Mouse (Mus musculus) midbrain, embryonic 15.5 days (tissue): ENCODE data around the gene Taok3. TPM values are rescaled to one million over a fixed set of nuclear protein-coding genes. Genes with fewer than 3 reads are reported as not detected.

Experiments
- ATAC-seq: fragments of 200-750 bp; cut with Nextera tagmentation; replicated peaks from 2 replicates; pipeline ENCODE4 v1.8.0; 2017; ENCODE audit warnings: moderate TSS enrichment
- H3K27ac ChIP-seq: fragments of 300-500 bp; sonication (generic); 2 replicates; pipeline ENCODE4 v1.5.1; 2015; ENCODE audit warnings: mild to moderate bottlenecking, inconsistent platforms
- H3K27me3 ChIP-seq: fragments of 300-500 bp; sonication (generic); replicated peaks from 2 replicates; pipeline ENCODE4 v1.6.1; 2015; ENCODE audit warnings: inconsistent platforms
- H3K36me3 ChIP-seq: fragments of 300-500 bp; sonication (generic); replicated peaks from 2 replicates; pipeline ENCODE4 v1.6.1; 2015; ENCODE audit warnings: inconsistent platforms
- H3K4me1 ChIP-seq: fragments of 300-500 bp; sonication (generic); 2 replicates; pipeline ENCODE4 v1.6.1; 2015; ENCODE audit warnings: inconsistent platforms
- H3K4me2 ChIP-seq: fragments of 300-500 bp; sonication (generic); 2 replicates; pipeline ENCODE4 v1.6.1; 2015; ENCODE audit warnings: inconsistent platforms, mild to moderate bottlenecking, moderate library complexity
- H3K4me3 ChIP-seq: fragments of 300-500 bp; sonication (generic); 2 replicates; pipeline ENCODE4 v1.5.1; 2015; ENCODE audit warnings: mild to moderate bottlenecking, inconsistent platforms
- H3K9ac ChIP-seq: fragments of 300-500 bp; sonication (generic); 2 replicates; pipeline ENCODE4 v1.6.1; 2015; ENCODE audit warnings: mild to moderate bottlenecking, inconsistent platforms
- H3K9me3 ChIP-seq: fragments of 300-500 bp; sonication (generic); 2 replicates; pipeline ENCODE4 v1.6.1; 2016; ENCODE audit warnings: inconsistent platforms
- WGBS: fragments of 180-500 bp; shearing (Covaris S2); methylation state at CpG from one replicate; pipeline ENCODE4 v1.1.7; 2015; ENCODE audit warnings: mixed read lengths; 5-methylcytosine and 5-hydroxymethylcytosine counted together
- polyA plus RNA-seq: library from polyadenylated mRNA; unstranded; fragments of >200 nt; fragmentation: Nextera tagmentation; extraction: Ambion mirVana; gene quantifications from 2 replicates; pipeline ENCODE4 v1.2.1, GENCODE M21; 2015

Taok3 gene
- polyA plus RNA-seq, 1 experiment from 2014 or later, result 59.2 TPM

GRCm38 (mm10) chr5:117135869-117136268 is 15.9 kb downstream of the Taok3 start:
- Histone ChIP-seq H3K9ac (no peak overlapping the region), H3K27ac (no peak overlapping the region), H3K4me3 (no peak overlapping the region), H3K9me3 (no peaks in the 10 kb centered on the region), H3K36me3 (no peaks in the 10 kb centered on the region), H3K4me1 (peaks cover 11% of the 10 kb centered on the region; the same call in 1 of the 2 replicates), H3K4me2 (no peak overlapping the region), H3K27me3 (no peaks in the 10 kb centered on the region)
- ATAC-seq, result no peak
- 38% methylated on average over 9 of the region's 9 CpGs for WGBS

- Histone ChIP-seq H3K36me3 (no peaks in the 10 kb centered on the region), H3K4me2 (no peak overlapping the region), H3K9me3 (no peaks in the 10 kb centered on the region), H3K4me1 (peaks cover 11% of the 10 kb centered on the region; the same call in 1 of the 2 replicates), H3K27ac (no peak overlapping the region), H3K27me3 (no peaks in the 10 kb centered on the region), H3K4me3 (no peak overlapping the region), H3K9ac (no peak overlapping the region)
- WGBS, result 95% methylated on average over 5 of the region's 5 CpGs
- no peak for ATAC-seq
These were observed 16.6 kb downstream of the Taok3 start for GRCm38 (mm10) chr5:117136570-117136969.

GRCm38 (mm10) chr5:117137011-117137410 is 17.1 kb downstream of the Taok3 start:
- Histone ChIP-seq H3K9ac (no peak overlapping the region), H3K9me3 (no peaks in the 10 kb centered on the region), H3K27me3 (no peaks in the 10 kb centered on the region), H3K4me3 (no peak overlapping the region), H3K4me2 (no peak overlapping the region), H3K27ac (no peak overlapping the region), H3K4me1 (peaks cover 11% of the 10 kb centered on the region; the same call in 1 of the 2 replicates), H3K36me3 (no peaks in the 10 kb centered on the region)
- no peak for ATAC-seq
- WGBS, result 80% methylated on average over 10 of the region's 10 CpGs

GRCm38 (mm10) chr5:117137594-117137993 is 17.7 kb downstream of the Taok3 start:
- no peak for ATAC-seq
- WGBS, result 82% methylated on average over 8 of the region's 8 CpGs
- no peak overlapping the region for H3K4me2 ChIP-seq

GRCm38 (mm10) chr5:117138295-117138988 is 18.5 kb downstream of the Taok3 start:
- Histone ChIP-seq H3K36me3 (no peaks in the 10 kb centered on the region), H3K9ac (no peak overlapping the region), H3K27me3 (no peaks in the 10 kb centered on the region), H3K4me1 (peaks cover 11% of the 10 kb centered on the region; the same call in 1 of the 2 replicates), H3K4me3 (no peak overlapping the region), H3K4me2 (no peak overlapping the region), H3K27ac (no peak overlapping the region), H3K9me3 (no peaks in the 10 kb centered on the region)
- no peak for ATAC-seq
- WGBS, result 82% methylated on average over 11 of the region's 11 CpGs

More at GRCm38 (mm10) chr5:117137594-117137993, 17.7 kb downstream of the Taok3 start:
- Histone ChIP-seq H3K4me1 (peaks cover 11% of the 10 kb centered on the region; the same call in 1 of the 2 replicates), H3K27me3 (no peaks in the 10 kb centered on the region), H3K9me3 (no peaks in the 10 kb centered on the region), H3K36me3 (no peaks in the 10 kb centered on the region), H3K4me3 (no peak overlapping the region), H3K27ac (no peak overlapping the region), H3K9ac (no peak overlapping the region)

- WGBS, result 74% methylated on average over 8 of the region's 8 CpGs
- Histone ChIP-seq H3K9me3 (no peaks in the 10 kb centered on the region), H3K4me1 (peaks cover 11% of the 10 kb centered on the region; the same call in 1 of the 2 replicates), H3K36me3 (no peaks in the 10 kb centered on the region), H3K27ac (no peak overlapping the region), H3K4me3 (no peak overlapping the region), H3K27me3 (no peaks in the 10 kb centered on the region), H3K4me2 (no peak overlapping the region), H3K9ac (no peak overlapping the region)
- no peak for ATAC-seq
These were observed 19.9 kb downstream of the Taok3 start for GRCm38 (mm10) chr5:117139822-117140221.

GRCm38 (mm10) chr5:117140374-117140773 is 20.4 kb downstream of the Taok3 start:
- Histone ChIP-seq H3K9ac (no peak overlapping the region), H3K36me3 (no peaks in the 10 kb centered on the region), H3K4me1 (peaks cover 7% of the 10 kb centered on the region; the same call in 1 of the 2 replicates), H3K4me2 (no peak overlapping the region), H3K9me3 (no peaks in the 10 kb centered on the region), H3K4me3 (no peak overlapping the region), H3K27ac (no peak overlapping the region), H3K27me3 (no peaks in the 10 kb centered on the region)
- no peak for ATAC-seq
- 72% methylated on average over 7 of the region's 7 CpGs for WGBS

GRCm38 (mm10) chr5:117143721-117144135 is 23.8 kb downstream of the Taok3 start:
- WGBS, result 63% methylated on average over 9 of the region's 9 CpGs

GRCm38 (mm10) chr5:117146165-117146564 is 26.2 kb downstream of the Taok3 start:
- H3K4me1 ChIP-seq, result no peaks in the 10 kb centered on the region
- no peak overlapping the region for H3K9ac ChIP-seq
- H3K36me3 ChIP-seq, result no peaks in the 10 kb centered on the region
- ATAC-seq, result no peak
- no peak overlapping the region for H3K27ac ChIP-seq
- no peaks in the 10 kb centered on the region for H3K9me3 ChIP-seq
- no peak overlapping the region for H3K4me3 ChIP-seq
- no peak overlapping the region for H3K4me2 ChIP-seq
- H3K27me3 ChIP-seq, result no peaks in the 10 kb centered on the region

More at GRCm38 (mm10) chr5:117143721-117144135, 23.8 kb downstream of the Taok3 start:
- Histone ChIP-seq H3K27me3 (no peaks in the 10 kb centered on the region), H3K9ac (no peak overlapping the region), H3K27ac (no peak overlapping the region), H3K4me3 (no peak overlapping the region), H3K9me3 (no peaks in the 10 kb centered on the region), H3K4me2 (no peak overlapping the region), H3K36me3 (no peaks in the 10 kb centered on the region), H3K4me1 (no peaks in the 10 kb centered on the region)
- no peak for ATAC-seq

GRCm38 (mm10) chr5:117147187-117148095 is 27.5 kb downstream of the Taok3 start:
- no peaks in the 10 kb centered on the region for H3K9me3 ChIP-seq
- no peaks in the 10 kb centered on the region for H3K27me3 ChIP-seq
- no peaks in the 10 kb centered on the region for H3K36me3 ChIP-seq
- 94% methylated on average over 16 of the region's 16 CpGs for WGBS
- no peak overlapping the region for H3K4me2 ChIP-seq
- no peak for ATAC-seq
- no peaks in the 10 kb centered on the region for H3K4me1 ChIP-seq
- no peak overlapping the region for H3K9ac ChIP-seq
- H3K4me3 ChIP-seq, result no peak overlapping the region
- H3K27ac ChIP-seq, result no peak overlapping the region

- 83% methylated on average over 16 of the region's 16 CpGs for whole genome bisulfite sequencing
- Histone ChIP-seq H3K9me3 (no peaks in the 10 kb centered on the region), H3K27me3 (no peaks in the 10 kb centered on the region)
These were observed 29.4 kb downstream of the Taok3 start for GRCm38 (mm10) chr5:117149054-117149942.

GRCm38 (mm10) chr5:117150068-117150467 is 30.1 kb downstream of the Taok3 start:
- WGBS, result 89% methylated on average over 5 of the region's 5 CpGs
- Histone ChIP-seq H3K4me1 (no peaks in the 10 kb centered on the region), H3K27me3 (no peaks in the 10 kb centered on the region), H3K9ac (no peak overlapping the region), H3K4me2 (no peak overlapping the region), H3K9me3 (no peaks in the 10 kb centered on the region), H3K27ac (no peak overlapping the region), H3K36me3 (no peaks in the 10 kb centered on the region), H3K4me3 (no peak overlapping the region)
- no peak for ATAC-seq

More at GRCm38 (mm10) chr5:117149054-117149942, 29.4 kb downstream of the Taok3 start:
- H3K9ac ChIP-seq, result no peak overlapping the region
- ATAC-seq, result no peak
- no peak overlapping the region for H3K4me2 ChIP-seq
- no peaks in the 10 kb centered on the region for H3K4me1 ChIP-seq
- no peak overlapping the region for H3K4me3 ChIP-seq
- no peak overlapping the region for H3K27ac ChIP-seq
- H3K36me3 ChIP-seq, result no peaks in the 10 kb centered on the region
